13 mouse cellular contexts compared by ENCODE assay signal in genomic region chr1:171223796-171224195, GRCm38 (mm10). TPM values are rescaled to one million over a fixed set of nuclear protein-coding genes. Genes with fewer than 3 reads are reported as not detected.
DNase-seq lines count a peak whose midpoint lies in the region; ATAC-seq and TF ChIP-seq lines count a peak whose summit lies in the region.
"Had no signal": no experiment of that assay in that cellular context is flagged by ENCODE, and none has a peak within 500 bp of the region (broad histone marks: within the 10 kb centered on the region; RNA-seq: fewer than 3 reads in every experiment).

No protein-coding gene starts in this region.

- H3K36me3 ChIP-seq in lung, postnatal 0 days (ENCODE audit: insufficient read depth, low read length) = peaks cover 3% of the 10 kb centered on the region; the same call in 1 of the 2 replicates
- peaks cover 19% of the 10 kb centered on the region for H3K36me3 ChIP-seq in liver, embryonic 12.5 days
- peaks cover 15% of the 10 kb centered on the region for H3K36me3 ChIP-seq in midbrain, embryonic 13.5 days
- H3K36me3 ChIP-seq in midbrain, embryonic 15.5 days (replicated peaks) = peaks cover 3% of the 10 kb centered on the region; the same call in 1 of the 2 replicates

- 89% methylated on average over 2 of the region's 2 CpGs for WGBS in cerebellum, adult 2 months
- 63% methylated on average over 2 of the region's 2 CpGs for WGBS in lung, adult 2 months
- 55% methylated on average over 2 of the region's 2 CpGs for WGBS in lung, postnatal 0 days
- WGBS in liver, embryonic 12.5 days (ENCODE audit: insufficient replicate concordance) = 76% methylated on average over 2 of the region's 2 CpGs
- WGBS in midbrain, embryonic 13.5 days = 90% methylated on average over 2 of the region's 2 CpGs
- 96% methylated on average over 2 of the region's 2 CpGs for WGBS in midbrain, embryonic 15.5 days

- H3K4me3 ChIP-seq in cerebellum, adult 2 months (replicated peaks; ENCODE audit: insufficient read depth, low read depth, low read length) = no peak overlapping the region
- H3K4me3 ChIP-seq in lung, adult 2 months (replicated peaks; ENCODE audit: extremely low read depth, low read depth, low read length) = no peak overlapping the region
- H3K4me3 ChIP-seq in lung, postnatal 0 days (ENCODE audit: low read depth, low read length) = no peak overlapping the region
- no peak overlapping the region for H3K4me3 ChIP-seq in liver, embryonic 12.5 days
- H3K4me3 ChIP-seq in midbrain, embryonic 13.5 days (replicated peaks) = no peak overlapping the region
- no peak overlapping the region for H3K4me3 ChIP-seq in midbrain, embryonic 15.5 days

- no peak for TF ChIP-seq CTCF in cerebellum, adult 2 months (IDR thresholded peaks at IDR 0.05; ENCODE audit: borderline replicate concordance, insufficient read depth, low read depth, low read length)
- no peak for TF ChIP-seq CTCF in lung, adult 2 months (IDR thresholded peaks at IDR 0.05; ENCODE audit: insufficient read depth, low read length)
- no peak for TF ChIP-seq CTCF in lung, postnatal 0 days (IDR thresholded peaks at IDR 0.05)

- TF ChIP-seq POLR2A in cerebellum, adult 2 months (IDR thresholded peaks at IDR 0.05; ENCODE audit: borderline replicate concordance, insufficient read depth, low read length) = no peak
- no peak for TF ChIP-seq POLR2A in lung, adult 2 months (IDR thresholded peaks at IDR 0.05; ENCODE audit: borderline replicate concordance, extremely low read depth, low read depth, low read length)

- no peak overlapping the region for H3K4me2 ChIP-seq in lung, postnatal 0 days (replicated peaks; ENCODE audit: low read depth, low read length)
- no peak overlapping the region for H3K4me2 ChIP-seq in liver, embryonic 12.5 days
- H3K4me2 ChIP-seq in midbrain, embryonic 13.5 days (replicated peaks) = no peak overlapping the region
- no peak overlapping the region for H3K4me2 ChIP-seq in midbrain, embryonic 15.5 days

- TF ChIP-seq EP300 in lung, postnatal 0 days (IDR thresholded peaks at IDR 0.05) = no peak

- H3K9ac ChIP-seq in lung, postnatal 0 days (replicated peaks; ENCODE audit: low read depth) = no peak overlapping the region
- no peak overlapping the region for H3K9ac ChIP-seq in liver, embryonic 12.5 days
- no peak overlapping the region for H3K9ac ChIP-seq in midbrain, embryonic 13.5 days (replicated peaks)
- no peak overlapping the region for H3K9ac ChIP-seq in midbrain, embryonic 15.5 days

- H3K27me3 ChIP-seq in cerebellum, adult 2 months (ENCODE audit: control insufficient read depth, insufficient read depth, low read length) = no peaks in the 10 kb centered on the region
- H3K27me3 ChIP-seq in lung, postnatal 0 days (replicated peaks; ENCODE audit: insufficient read depth, low read length) = no peaks in the 10 kb centered on the region
- no peaks in the 10 kb centered on the region for H3K27me3 ChIP-seq in liver, embryonic 12.5 days (replicated peaks)
- H3K27me3 ChIP-seq in midbrain, embryonic 13.5 days = no peaks in the 10 kb centered on the region
- H3K27me3 ChIP-seq in midbrain, embryonic 15.5 days (replicated peaks) = no peaks in the 10 kb centered on the region

- no peak for ATAC-seq in lung, postnatal 0 days
- no peak for ATAC-seq in liver, embryonic 12.5 days
- ATAC-seq in midbrain, embryonic 13.5 days = no peak
- ATAC-seq in frontal cortex, adult (ENCODE audit: low TSS enrichment) = no peak
- ATAC-seq in midbrain, embryonic 15.5 days (replicated peaks) = no peak

- H3K9me3 ChIP-seq in lung, postnatal 0 days (ENCODE audit: low read length) = no peaks in the 10 kb centered on the region
- no peaks in the 10 kb centered on the region for H3K9me3 ChIP-seq in liver, embryonic 12.5 days (replicated peaks)
- no peaks in the 10 kb centered on the region for H3K9me3 ChIP-seq in midbrain, embryonic 13.5 days
- no peaks in the 10 kb centered on the region for H3K9me3 ChIP-seq in midbrain, embryonic 15.5 days
- H3K9me3 ChIP-seq: G1E had no signal

- no peaks in the 10 kb centered on the region for H3K4me1 ChIP-seq in cerebellum, adult 2 months (ENCODE audit: control insufficient read depth, insufficient read depth, low read length)
- peaks cover 9% of the 10 kb centered on the region for H3K4me1 ChIP-seq in lung, adult 2 months (ENCODE audit: control insufficient read depth, insufficient read depth, low read length)
- H3K4me1 ChIP-seq in lung, postnatal 0 days (ENCODE audit: insufficient read depth, low read depth, low read length) = peaks cover 10% of the 10 kb centered on the region; the same call in 1 of the 2 replicates
- peaks cover 30% of the 10 kb centered on the region for H3K4me1 ChIP-seq in liver, embryonic 12.5 days
- peaks cover 16% of the 10 kb centered on the region for H3K4me1 ChIP-seq in midbrain, embryonic 13.5 days (replicated peaks)
- peaks cover 20% of the 10 kb centered on the region for H3K4me1 ChIP-seq in midbrain, embryonic 15.5 days

- no peak overlapping the region for H3K27ac ChIP-seq in cerebellum, adult 2 months (ENCODE audit: insufficient read depth, low read length)
- H3K27ac ChIP-seq in lung, postnatal 0 days (ENCODE audit: low read length) = no peak overlapping the region
- peak overlapping the region; percentile 93; the same call in 1 of the 2 replicates for H3K27ac ChIP-seq in liver, embryonic 12.5 days
- H3K27ac ChIP-seq in midbrain, embryonic 13.5 days = no peak overlapping the region
- H3K27ac ChIP-seq in midbrain, embryonic 15.5 days = no peak overlapping the region

- peak; percentile 57 for DNase-seq in cerebellum, adult 9-10 months
- no peak for DNase-seq in cerebellum, adult 2 months
- DNase-seq in lung, adult 2 months = peak; percentile 49
- DNase-seq in lung, postnatal 0 days (ENCODE audit: low spot score) = no peak
- DNase-seq: embryo, embryonic 11 days; gastrocnemius, postnatal 25 days; heart, postnatal 14 days had no signal

RNA-seq across cellular contexts. Expression of gene Apoa2, which starts 1.1 kb away (rescaled TPM):
- polyA plus RNA-seq in cerebellum, adult 2 months (2012; rRNA removed) = 4.1 and 6.3 TPM in 2 replicates
- polyA plus RNA-seq in lung, adult 2 months (2012; rRNA removed) = 4.7 and 7.2 TPM in 2 replicates
- 2.3 and 5.5 TPM in 2 replicates for polyA plus RNA-seq in lung, postnatal 0 days (2015; fragmentation: Nextera tagmentation; extraction: Ambion mirVana)
- polyA plus RNA-seq in liver, embryonic 12.5 days (2016; fragmentation: Nextera tagmentation; extraction: Ambion mirVana) = 2,516 and 2,642 TPM in 2 replicates
- polyA plus RNA-seq in midbrain, embryonic 13.5 days (2015; fragmentation: Nextera tagmentation; extraction: Ambion mirVana) = 2.6 and 5.1 TPM in 2 replicates
- 3.4 and 11.6 TPM in 2 replicates for polyA plus RNA-seq in midbrain, embryonic 15.5 days (2015; fragmentation: Nextera tagmentation; extraction: Ambion mirVana)
- polyA plus RNA-seq: myocyte had no signal

RNA-seq across cellular contexts. Expression of gene Tomm40l, which starts 1.5 kb away (rescaled TPM):
- polyA plus RNA-seq in cerebellum, adult 2 months (2012; rRNA removed) = 85.5 and 92.7 TPM in 2 replicates
- 25.7 and 28.8 TPM in 2 replicates for polyA plus RNA-seq in lung, adult 2 months (2012; rRNA removed)
- 14.9 and 17.1 TPM in 2 replicates for polyA plus RNA-seq in lung, postnatal 0 days (2015; fragmentation: Nextera tagmentation; extraction: Ambion mirVana)
- 20.7 and 21.9 TPM in 2 replicates for polyA plus RNA-seq in liver, embryonic 12.5 days (2016; fragmentation: Nextera tagmentation; extraction: Ambion mirVana)
- 33.5 and 37.9 TPM in 2 replicates for polyA plus RNA-seq in midbrain, embryonic 13.5 days (2015; fragmentation: Nextera tagmentation; extraction: Ambion mirVana)
- polyA plus RNA-seq in midbrain, embryonic 15.5 days (2015; fragmentation: Nextera tagmentation; extraction: Ambion mirVana) = 48.1 and 56.5 TPM in 2 replicates

RNA-seq across cellular contexts. Expression of gene Nr1i3, which starts 10.0 kb away (rescaled TPM):
- 0.19 and 0.23 TPM in 2 replicates for polyA plus RNA-seq in cerebellum, adult 2 months (2012; rRNA removed)
- 0.25 TPM in 1 of 2 replicates, not detected in the other for polyA plus RNA-seq in lung, adult 2 months (2012; rRNA removed)
- polyA plus RNA-seq in lung, postnatal 0 days (2015; fragmentation: Nextera tagmentation; extraction: Ambion mirVana) = 0.07 and 0.08 TPM in 2 replicates
- 0.23 and 0.36 TPM in 2 replicates for polyA plus RNA-seq in liver, embryonic 12.5 days (2016; fragmentation: Nextera tagmentation; extraction: Ambion mirVana)
- polyA plus RNA-seq in midbrain, embryonic 13.5 days (2015; fragmentation: Nextera tagmentation; extraction: Ambion mirVana) = 0.30 and 0.42 TPM in 2 replicates
- 0.23 and 0.34 TPM in 2 replicates for polyA plus RNA-seq in midbrain, embryonic 15.5 days (2015; fragmentation: Nextera tagmentation; extraction: Ambion mirVana)
- polyA plus RNA-seq: G1E had no signal

RNA-seq across cellular contexts. Expression of gene Fcer1g, which starts 10.4 kb away (rescaled TPM):
- 12.4 and 13.2 TPM in 2 replicates for polyA plus RNA-seq in cerebellum, adult 2 months (2012; rRNA removed)
- 117 and 158 TPM in 2 replicates for polyA plus RNA-seq in lung, adult 2 months (2012; rRNA removed)
- polyA plus RNA-seq in lung, postnatal 0 days (2015; fragmentation: Nextera tagmentation; extraction: Ambion mirVana) = 121 and 130 TPM in 2 replicates
- 55.8 and 60.7 TPM in 2 replicates for polyA plus RNA-seq in liver, embryonic 12.5 days (2016; fragmentation: Nextera tagmentation; extraction: Ambion mirVana)
- polyA plus RNA-seq in midbrain, embryonic 13.5 days (2015; fragmentation: Nextera tagmentation; extraction: Ambion mirVana) = 20.2 and 20.8 TPM in 2 replicates
- polyA plus RNA-seq in midbrain, embryonic 15.5 days (2015; fragmentation: Nextera tagmentation; extraction: Ambion mirVana) = 27.3 and 33.2 TPM in 2 replicates
- polyA plus RNA-seq: myocyte had no signal

RNA-seq across cellular contexts. Expression of gene Adamts4, which starts 26.4 kb away (rescaled TPM):
- 26.1 and 29.8 TPM in 2 replicates for polyA plus RNA-seq in cerebellum, adult 2 months (2012; rRNA removed)
- 1.2 and 1.3 TPM in 2 replicates for polyA plus RNA-seq in lung, adult 2 months (2012; rRNA removed)
- polyA plus RNA-seq in lung, postnatal 0 days (2015; fragmentation: Nextera tagmentation; extraction: Ambion mirVana) = 2.7 and 3.3 TPM in 2 replicates
- 0.61 and 0.72 TPM in 2 replicates for polyA plus RNA-seq in liver, embryonic 12.5 days (2016; fragmentation: Nextera tagmentation; extraction: Ambion mirVana)
- 6.5 and 7.4 TPM in 2 replicates for polyA plus RNA-seq in midbrain, embryonic 13.5 days (2015; fragmentation: Nextera tagmentation; extraction: Ambion mirVana)
- 7.0 and 7.1 TPM in 2 replicates for polyA plus RNA-seq in midbrain, embryonic 15.5 days (2015; fragmentation: Nextera tagmentation; extraction: Ambion mirVana)

Comparison
In these comparisons a context has a peak if more than half of its experiments do, and no peak if none do; other contexts are left out.
1. DNase-seq: peak in cerebellum, adult 9-10 months (single experiment) and lung, adult 2 months (single experiment); none in cerebellum, adult 2 months (0 of 2) and lung, postnatal 0 days (single experiment).
2. RNA of gene Apoa2, which starts 1.1 kb away (polyA plus RNA-seq): 2,516 to 2,642 TPM in liver, embryonic 12.5 days; 4.7 to 7.2 TPM in lung, adult 2 months, 4.1 to 6.3 TPM in cerebellum, adult 2 months, 2.3 to 5.5 TPM in lung, postnatal 0 days, 2.6 to 5.1 TPM in midbrain, embryonic 13.5 days and 3.4 to 11.6 TPM in midbrain, embryonic 15.5 days; every median in the first group is over 100 times any median in the second.